Mouse (Mus musculus): ENCODE data around the gene Cd82.
A peak's percentile ranks its signal among the peaks of the same experiment; 100 is the strongest.

Cd82 gene

DNA sequence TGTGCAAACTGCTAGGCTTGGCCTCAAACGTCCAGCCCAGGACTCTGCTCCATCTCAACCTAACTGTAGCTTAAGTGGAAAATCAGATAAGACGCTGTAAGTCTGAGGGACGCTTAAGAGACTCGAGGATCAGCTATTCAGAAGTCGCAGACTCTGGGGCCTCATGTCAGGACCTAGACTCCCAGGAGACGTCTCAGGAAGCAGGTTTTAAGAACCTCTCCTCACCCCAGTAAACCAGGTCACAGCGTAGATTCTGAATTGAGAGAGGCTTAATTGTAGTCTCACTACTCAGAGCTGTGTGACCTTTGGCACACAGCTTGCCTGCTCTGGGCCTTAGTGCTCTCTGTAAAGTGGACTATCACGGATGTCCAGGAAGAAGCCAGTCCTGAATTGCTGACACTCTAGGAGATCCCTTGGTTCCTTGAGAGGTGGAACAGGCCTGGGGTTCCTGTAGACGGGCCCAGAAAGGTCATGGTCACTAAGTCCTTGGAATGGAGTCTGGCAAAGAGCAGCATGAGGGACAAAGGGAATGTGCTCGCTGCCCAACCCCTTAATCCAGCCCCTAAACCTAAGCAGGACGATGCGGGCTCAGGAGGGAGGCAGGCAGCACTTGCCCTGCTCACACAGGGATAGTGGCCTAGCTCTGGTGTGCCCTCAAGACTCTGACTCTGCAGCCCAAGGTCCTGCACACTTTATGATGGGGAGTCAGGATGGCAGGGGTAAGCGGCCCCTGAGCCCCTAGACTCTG, 16.2 kb downstream of the Cd82 start:
- no peak for DNase-seq (ENCODE audit: extremely low read depth, low read depth)

DNA sequence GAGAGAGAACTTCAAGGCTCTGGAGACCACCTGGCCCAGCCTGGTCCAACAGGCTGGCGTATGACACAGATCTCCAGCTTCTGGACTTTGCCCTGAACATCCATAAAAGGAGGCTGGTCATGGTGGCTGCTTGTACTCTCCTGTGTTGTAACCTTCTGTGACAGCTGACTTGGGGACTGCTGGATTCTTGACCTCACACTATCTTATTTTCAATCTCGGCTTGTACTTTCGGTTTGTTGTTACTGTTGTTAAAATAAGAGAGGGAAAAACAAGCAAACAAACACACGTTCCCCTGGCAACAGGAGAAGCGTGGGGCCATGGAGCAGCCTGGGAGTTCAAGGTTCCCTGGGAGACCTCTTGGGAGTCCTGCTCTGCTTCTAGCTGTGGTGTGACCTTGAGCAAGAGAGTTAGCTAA, 17.7 kb downstream of the Cd82 start:
- DNase-seq (ENCODE audit: extremely low read depth, low read depth): no peak

DNA sequence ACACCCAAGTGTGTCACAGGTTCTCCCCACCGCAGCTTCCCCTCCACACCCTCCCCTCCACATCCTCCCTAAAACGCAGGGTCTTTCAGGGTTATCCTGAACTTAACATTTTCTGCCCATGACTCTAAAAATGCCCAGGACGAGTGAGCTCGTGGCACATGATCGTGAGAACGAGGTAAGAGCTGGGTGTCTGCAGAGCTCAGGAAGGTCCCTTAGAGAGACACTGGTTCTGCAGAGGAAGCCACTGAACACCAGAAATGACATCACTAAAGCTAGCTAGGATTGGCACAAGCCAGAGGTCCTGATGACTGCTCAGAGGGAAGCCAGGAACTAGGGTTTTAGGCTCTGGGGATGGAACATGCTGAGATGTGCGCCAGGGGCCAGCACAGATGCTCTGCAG, 18.7 kb downstream of the Cd82 start:
- DNase-seq (ENCODE audit: extremely low read depth, low read depth): no peak

DNA sequence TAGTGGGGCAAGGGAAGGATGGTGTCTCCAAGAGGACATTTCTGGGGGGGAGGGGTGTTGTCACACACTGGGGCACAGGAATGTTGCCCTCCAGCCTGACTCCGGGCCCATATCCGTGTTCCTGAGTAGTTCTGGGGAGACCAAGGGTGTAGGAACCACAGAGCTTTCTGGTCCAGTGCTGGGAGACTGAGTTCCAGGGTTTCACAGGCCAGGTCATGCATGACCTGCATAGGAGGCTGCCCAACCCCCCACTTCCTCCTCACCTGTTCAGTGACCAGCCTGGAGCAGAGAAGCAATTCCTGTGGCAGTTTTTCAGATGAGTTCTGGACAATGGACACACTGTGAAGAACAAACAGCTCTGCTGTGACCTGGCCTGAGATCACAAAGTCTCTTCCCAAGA, 19.8 kb downstream of the Cd82 start:
- no peak for DNase-seq (ENCODE audit: extremely low read depth, low read depth)

DNA sequence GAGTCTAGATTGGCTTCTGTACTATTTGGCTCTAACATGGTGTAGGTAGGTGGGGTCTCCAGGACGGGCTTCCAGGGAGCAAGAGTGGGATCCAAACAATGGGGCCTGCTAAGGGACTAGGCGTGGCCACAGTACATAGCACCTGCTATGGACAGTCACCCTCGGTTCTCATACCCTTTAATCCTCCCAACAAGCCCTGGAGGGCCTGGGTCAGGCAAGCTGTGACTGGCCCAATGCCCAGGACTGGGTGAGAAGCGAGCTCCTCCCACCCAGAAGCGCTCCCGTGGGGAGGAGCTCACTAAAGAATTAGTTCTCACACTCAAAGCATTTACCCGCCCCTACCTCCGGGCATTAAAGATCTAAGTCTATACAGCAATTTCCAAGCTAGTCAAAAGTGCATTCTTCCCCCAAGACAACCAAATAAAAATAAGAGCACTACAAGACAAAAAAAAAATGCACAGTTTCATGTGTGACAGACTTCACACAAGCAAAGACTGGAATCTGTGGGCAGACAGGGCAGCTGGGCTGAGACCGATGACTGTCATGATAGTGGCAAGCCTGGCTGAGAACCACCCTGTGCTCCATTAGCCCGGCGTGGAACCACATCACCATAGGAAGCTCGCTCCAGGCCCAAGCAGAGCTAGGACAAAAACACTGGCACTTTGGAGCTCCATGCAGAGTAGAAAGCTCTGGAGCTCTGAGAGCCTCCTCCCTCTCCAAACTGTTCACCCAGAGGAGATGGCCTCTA, 23.0 kb downstream of the Cd82 start:
- no peak for DNase-seq (ENCODE audit: extremely low read depth, low read depth)

DNA sequence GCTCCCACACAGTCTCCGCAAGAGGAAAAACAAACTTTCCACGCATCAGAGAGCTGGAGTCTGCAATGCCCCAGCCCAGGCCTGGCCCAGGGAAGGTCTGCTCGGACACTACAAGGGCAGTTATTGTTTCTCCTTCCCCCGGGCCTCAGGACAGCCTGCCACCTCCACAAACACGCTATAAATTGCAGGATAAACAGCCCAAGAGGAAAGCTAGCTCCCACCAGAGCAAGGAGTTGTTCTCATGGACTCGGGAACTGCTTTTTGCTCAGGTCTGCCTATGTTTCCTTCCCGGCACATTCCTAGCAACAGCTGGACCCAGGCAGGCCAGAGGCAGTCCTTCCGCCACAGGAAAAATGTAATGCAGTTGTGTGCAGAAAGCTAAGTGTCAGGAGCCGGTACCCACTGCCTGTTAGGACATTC, 23.6 kb downstream of the Cd82 start:
- no peak for DNase-seq (ENCODE audit: extremely low read depth, low read depth)

DNA sequence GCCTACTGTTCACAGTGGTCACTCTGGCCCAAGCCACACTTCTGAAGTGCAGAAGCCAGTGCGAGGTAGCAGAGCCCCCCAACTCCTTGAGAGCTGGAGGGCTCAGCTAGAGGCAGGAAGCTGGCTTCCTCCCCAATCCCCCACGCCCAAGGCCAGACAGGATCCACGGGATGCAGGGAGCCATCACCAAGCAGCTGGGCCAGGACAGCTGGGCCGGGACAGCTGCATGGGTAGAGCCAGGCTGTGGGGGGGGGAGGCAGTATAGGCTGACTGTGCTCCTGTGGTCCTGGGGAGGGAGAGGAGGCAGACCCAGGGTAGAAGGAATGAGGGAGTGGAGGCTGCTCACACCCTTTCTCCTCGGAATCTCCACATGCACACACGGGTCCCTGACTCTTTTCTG, 24.6 kb downstream of the Cd82 start:
- no peak for DNase-seq (ENCODE audit: extremely low read depth, low read depth)

DNA sequence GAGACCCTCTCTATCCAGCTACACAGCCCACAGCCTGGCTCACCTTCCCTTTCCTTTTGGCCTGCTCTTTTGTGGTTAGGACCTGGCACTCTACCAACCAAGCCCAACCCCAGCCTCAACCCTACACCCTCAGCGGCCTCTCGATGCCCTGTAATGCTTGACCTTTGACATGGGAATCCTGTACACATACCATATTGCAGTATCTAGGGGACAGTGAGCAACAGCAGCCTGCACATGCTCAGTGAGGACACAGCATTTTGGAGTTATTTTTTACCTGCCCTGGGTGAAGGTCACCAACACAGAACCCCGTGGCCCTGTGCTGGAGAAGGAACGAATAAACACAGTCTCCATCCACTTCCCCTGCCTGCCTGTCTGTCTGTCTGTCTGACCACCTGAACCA, 27.4 kb downstream of the Cd82 start:
- DNase-seq (ENCODE audit: extremely low read depth, low read depth): no peak

DNA sequence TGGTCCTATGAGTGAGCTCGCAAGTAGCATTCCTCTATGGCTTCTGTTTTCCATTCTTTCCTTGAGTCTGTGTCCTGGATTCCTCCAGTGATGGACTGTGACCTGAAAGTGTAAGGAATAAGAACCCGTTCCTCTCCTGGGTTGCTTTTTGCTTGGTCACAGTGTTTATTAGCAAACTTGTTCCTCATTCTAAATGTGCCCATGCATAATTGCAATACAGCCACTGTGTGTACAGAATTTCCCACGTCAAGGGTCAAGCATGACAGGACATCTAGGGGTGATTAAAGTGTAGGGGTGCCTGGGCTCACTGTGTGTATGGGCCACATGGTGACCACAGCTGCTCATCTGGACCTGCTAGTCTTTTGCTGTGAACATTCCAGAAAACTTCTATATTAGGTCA, 28.0 kb downstream of the Cd82 start:
- DNase-seq (ENCODE audit: extremely low read depth, low read depth): no peak

DNA sequence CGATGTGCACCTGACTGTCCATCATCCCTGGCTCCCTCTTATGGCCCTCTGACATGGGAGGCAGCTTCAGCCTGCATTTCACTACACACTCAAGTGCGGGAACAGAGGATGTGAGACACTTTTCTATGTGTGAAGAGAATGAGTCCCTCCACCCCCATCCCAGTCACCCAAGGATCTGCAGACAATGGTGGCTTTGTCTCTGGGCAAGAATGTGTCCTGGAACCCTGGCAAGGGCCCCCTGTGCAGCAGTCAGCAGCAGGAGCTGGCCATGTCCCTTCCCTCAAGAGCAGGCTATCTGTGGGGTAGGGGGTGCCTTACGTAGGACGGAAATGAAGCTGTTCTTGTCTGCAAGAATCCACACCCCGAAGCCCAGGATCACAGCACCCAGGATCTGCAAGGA, 29.4 kb downstream of the Cd82 start:
- DNase-seq (ENCODE audit: extremely low read depth, low read depth): no peak

DNA sequence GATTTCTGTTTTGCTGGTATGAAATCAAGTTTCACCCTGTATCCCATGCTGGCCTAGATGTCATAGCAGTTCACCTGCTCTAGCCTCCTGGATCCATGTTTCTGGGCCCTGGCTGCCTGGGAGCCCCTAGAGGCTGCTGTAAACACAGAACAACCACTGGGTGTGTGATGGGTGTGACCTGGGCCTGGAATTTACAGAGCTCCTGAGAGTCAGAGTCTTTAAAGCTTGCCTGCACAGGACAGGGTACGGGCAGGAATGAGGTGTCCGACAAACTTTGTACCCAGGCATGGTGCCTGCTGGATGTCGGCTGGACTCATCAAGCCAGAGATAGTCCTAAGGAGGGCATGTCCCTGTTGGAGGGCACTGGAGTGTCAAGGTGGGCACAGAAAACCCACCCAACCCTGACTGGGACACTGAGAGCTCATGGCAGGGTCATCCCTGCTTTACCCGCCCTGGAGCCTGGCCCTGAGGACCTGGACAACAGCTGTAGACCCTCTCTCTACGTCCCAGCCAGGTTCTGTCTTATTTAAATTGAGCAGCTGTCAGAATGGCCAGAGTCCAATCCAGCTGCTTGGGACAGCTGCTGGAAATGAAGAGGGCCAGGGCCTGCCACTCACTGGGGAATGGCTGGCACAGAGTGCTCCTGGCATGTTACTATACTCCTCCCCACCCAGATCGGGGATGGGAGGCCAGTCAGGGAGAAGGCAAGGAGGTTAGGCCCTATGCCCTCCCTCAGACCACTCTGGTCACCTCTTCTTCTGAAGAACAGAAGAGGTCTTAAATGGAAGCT, 30.1 kb downstream of the Cd82 start:
- DNase-seq (ENCODE audit: extremely low read depth, low read depth): no peak

DNA sequence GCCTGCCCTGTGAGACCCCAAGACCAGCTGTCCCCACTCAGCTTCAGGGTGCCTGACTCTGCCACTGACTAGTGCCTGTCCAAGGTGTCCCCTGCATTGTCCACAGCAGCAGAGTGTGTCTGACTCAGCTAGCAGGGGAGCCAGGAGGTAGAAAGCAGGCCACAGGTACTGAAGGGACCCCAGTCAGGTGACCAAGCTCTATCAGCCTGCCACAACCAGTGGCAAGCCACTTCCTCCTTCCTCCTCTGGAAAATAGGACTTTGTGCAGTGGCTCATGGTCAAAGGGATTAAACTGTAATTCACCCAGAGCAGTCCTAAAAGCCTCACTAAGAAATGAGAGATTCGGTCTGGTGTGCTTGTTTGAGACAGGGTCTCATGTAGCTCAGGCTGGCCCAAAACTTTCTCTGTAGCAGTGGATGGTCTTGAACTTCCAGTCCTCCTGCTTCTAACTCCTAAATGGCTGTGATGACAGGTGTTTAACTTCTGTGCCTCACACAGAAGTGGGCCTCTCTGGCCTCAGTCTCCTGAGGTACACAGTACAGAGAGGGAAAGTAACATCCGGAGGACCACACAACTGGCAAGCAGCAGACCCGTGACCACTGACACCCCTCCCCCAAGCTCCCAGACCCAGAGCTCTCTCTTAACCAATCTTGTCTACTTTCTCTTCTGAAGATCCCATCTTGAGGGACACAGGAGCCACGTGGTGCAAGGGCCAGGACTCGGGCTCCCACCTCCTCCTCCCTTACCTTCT, 31.2 kb downstream of the Cd82 start:
- peak; percentile 56 for DNase-seq (ENCODE audit: extremely low read depth, low read depth)

DNA sequence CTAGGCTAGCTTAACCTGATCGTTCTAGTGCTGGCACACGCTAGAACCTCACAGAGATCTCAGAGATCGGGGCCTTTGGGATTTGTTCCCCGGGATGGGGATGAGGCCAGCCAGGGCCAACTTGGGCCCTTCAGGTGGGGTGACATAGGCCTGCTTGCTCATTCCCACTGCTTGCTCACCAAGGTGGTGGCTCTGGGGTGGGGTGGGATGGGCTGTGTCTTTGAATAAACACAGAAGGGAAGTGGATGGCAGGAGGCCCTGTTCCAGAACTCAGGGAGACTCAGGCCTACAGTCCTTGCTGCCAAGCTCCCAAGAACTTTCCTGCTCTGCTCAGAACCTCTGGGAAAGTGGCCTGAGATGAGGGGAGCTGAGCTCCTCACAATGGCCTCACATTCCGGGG, 31.9 kb downstream of the Cd82 start:
- DNase-seq (ENCODE audit: extremely low read depth, low read depth): no peak

DNA sequence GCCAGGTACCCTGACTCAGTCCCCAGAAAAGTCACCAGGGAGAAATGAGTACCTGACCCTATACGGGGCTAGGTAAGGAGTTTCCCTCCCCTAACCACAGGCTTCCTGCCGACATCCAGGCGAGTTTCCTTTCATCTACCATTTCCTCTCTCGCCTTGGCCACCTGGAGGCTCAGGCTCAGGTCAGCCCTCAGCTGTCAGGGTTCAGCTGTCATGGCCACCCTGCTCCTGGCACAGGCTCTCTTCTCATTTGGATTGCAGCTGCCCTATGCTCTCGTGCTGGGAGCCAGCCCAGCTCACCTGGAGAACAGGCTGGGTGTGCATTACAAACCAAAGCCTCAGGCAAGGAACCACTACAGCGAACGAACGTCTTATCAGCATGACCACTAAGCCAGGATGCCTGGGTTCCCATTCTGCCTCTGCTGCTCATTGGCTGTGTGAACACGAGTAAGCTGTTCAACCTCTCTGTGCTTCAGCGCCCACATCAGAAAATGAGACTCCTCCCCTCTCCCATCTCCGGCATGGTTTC, 34.9 kb downstream of the Cd82 start:
- DNase-seq (ENCODE audit: extremely low read depth, low read depth): peak; percentile 51

DNA sequence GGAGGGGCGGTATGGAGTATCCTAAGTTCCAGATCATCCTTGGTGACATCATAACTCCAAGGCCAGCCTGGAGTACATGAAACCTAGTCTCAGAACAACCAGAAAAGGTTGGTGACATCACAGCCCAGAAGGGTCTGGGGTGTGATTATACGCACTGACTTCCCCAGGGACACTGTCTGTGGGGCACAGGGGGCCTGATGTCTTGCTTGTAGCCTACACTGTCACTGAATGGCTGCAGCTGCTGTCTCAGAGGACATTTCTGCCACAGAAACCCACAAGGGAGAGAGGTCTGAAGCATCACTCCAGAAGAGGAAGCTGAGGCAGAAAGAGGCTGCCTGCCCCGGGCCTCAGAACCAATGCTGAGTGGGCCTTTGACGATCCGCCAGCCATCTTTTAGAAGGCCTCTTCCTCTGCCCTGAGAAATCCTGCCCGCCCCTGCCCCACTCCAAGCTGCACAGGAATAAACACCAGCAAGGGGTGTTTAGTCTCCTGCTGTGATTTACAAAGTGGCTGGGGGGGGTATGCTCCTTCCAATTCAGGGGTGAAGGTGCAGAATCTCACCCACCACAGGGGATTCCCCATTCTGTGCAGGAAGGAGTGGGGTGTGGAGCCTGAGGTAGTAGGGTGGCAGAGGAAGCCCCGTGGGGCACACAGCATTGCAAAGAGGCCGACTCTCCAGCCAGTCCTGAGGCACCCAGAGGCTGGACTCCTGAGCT, 35.8 kb downstream of the Cd82 start:
- no peak for DNase-seq (ENCODE audit: extremely low read depth, low read depth)

DNA sequence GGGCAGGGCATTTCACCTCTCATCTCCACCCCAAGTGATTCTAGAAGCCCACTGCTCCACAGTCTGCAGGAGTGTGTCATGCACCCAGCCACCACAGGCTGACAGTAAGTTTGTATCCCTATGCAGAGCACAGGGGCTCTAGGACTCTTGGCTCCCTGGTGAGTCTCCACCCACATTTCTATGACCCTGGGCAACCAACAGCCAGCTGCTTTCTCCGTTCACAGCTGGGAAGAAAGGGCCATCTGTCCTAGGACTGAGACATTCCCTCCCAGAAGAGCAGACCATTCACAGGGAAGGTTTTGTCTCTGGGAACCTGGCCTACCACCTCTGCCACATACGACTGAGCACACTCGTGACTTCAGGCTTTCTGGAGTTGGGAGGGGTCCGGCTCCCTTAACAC, 37.1 kb downstream of the Cd82 start:
- DNase-seq (ENCODE audit: extremely low read depth, low read depth): no peak

DNA sequence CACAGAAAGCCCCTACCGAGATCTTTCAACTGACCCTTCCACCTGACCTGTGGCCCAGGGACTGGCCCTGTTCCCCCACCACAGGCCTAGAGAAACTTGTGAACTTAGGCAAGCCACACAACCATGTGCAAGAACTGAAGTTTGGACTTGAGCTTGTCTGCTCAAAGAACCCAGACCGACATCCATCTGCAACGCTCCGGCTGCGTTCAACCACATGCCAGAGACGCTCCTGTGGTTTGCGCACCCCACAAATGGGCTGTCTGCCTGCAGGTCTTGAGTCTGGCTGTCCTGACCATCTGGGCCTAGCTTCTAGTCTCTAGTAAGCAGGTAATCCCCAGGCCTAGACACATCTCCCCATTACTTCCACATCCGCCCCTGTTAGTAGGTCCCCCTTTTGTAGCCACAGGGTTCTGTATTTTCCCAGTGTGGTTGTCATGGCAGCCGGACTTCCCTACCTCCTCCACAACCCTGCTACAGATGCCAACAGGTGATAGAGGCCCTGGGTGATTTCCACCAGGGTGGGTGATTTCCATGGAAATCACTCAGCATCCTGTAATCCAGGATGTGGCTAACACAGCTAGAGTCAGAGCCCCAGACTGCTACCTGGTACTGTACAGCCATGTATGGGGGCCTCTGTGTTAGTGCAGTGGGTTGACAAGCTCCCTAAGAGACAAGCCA, 38.5 kb downstream of the Cd82 start:
- DNase-seq (ENCODE audit: extremely low read depth, low read depth): no peak

DNA sequence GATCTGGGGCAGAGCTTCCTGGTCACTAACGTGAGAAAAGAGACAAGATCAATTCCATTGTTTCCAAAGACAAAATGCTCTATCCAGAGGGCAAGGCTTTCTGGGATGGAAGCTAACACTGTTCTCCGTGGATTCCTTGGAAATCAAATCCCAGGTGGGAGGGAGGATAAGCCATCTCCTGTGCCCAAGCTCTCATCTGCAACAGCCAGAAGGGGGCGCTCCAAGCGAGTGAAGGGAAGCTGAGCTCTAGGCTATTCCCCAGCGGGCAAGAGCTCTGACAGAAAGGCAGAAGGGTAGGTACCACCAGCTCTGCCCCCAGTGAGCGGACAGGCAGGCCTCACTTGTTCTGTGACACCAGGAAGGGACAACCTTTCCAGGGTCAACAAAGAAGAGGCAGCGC, 41.6 kb downstream of the Cd82 start:
- peak; percentile 39 for DNase-seq (ENCODE audit: extremely low read depth, low read depth)

DNA sequence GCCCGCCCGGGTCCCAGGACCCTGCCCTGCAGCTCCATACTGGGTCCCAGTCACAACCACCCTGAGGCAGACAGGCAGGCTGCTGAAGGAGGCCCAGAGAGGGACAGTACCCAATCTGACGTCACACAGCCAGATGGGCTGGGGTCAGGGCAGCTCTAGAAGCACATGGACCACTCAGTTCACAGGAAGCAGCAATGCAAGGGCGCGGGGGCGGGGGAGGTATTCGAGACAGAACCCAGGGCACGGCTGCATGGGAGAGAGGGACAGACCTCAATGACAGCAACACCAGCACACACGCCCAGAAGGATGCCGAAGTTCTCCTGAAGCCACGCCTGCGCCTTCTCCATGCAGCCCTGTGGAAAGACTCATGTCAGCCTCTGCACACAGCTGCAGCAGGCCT, 43.0 kb downstream of the Cd82 start:
- no peak for DNase-seq (ENCODE audit: extremely low read depth, low read depth)

DNA sequence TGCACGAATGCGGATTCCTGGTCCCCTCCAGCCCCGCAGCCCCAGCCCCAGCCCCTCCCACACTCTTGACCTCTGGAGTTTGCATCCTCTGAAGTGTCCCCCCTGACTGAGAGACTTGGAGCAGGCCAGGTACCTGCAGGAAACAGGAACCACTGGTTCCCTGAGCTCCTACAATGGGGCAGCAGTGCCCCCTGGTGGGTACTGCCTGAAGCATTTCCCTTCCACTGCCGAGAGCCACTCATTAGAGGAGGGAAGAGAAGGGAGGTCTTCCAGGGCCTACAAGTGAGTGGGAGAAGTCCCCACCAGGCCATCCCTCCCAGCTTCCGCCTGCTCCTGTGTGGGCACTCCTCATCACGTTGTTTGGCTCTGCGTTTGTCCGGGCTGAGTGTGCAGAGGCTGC, 44.5 kb downstream of the Cd82 start:
- peak; percentile 36 for DNase-seq (ENCODE audit: extremely low read depth, low read depth)
